Mouse (Mus musculus): ENCODE measurements around the gene Clca2. TPM values are rescaled to one million over a fixed set of nuclear protein-coding genes. Genes with fewer than 3 reads are reported as not detected.

Gene Clca2
- polyA plus RNA-seq, 1 experiment = not detected

DNA sequence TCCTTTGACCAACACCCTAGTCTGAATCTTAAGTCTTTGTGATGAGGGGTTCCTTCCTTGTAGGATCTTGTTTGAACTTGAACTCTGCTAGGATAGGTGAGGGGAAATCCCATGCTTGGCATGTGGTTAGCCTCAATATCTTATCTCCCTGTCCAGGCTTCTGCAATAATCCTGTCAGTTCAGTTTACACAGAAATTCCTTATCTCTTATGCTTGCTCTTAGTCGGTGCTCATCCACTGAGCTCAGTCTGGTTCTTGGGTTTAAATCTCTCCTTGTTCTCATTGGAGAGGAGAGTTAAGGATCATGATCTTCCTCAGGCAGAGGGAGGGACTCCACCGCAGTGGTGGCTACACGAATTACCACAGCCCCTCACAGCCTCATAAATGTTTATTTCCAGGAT, 49.4 kb downstream of the Clca2 start:
- Histone ChIP-seq H3K4me1 (ENCODE audit: control insufficient read depth, insufficient read depth, low read length) (no peaks in the 10 kb centered on the region), H3K27ac (ENCODE audit: insufficient read depth, low read depth, low read length) (no peak overlapping the region), H3K4me3 (ENCODE audit: insufficient read depth, low read depth, low read length) (no peak overlapping the region)
- WGBS = 80% methylated on average over 3 of the region's 3 CpGs
- no peak for TF ChIP-seq CTCF (IDR thresholded peaks at IDR 0.05; ENCODE audit: insufficient read depth, low read depth, low read length)
- no peak for TF ChIP-seq POLR2A (IDR thresholded peaks at IDR 0.05; ENCODE audit: insufficient read depth, low read depth, low read length)

DNA sequence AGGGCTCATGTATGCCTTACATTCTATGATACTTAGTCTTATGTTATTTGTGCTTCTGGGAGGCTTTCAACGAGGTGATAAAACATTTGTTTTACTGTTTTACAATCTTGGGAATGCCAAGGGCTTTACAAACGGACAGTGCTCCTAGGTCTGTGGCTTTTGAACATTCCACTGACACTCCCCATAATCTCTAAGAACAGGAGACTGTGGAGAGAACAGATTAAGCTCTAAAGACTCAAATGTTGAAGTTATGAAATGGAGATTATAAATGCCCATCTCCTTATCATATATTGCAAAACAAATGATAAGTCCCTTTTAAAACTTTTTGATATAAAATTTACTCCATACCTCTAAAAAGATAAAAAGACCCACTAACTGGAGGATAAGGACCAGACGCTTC, 60.4 kb downstream of the Clca2 start:
- Histone ChIP-seq H3K27ac (ENCODE audit: insufficient read depth, low read depth, low read length) (no peak overlapping the region), H3K4me3 (ENCODE audit: insufficient read depth, low read depth, low read length) (no peak overlapping the region), H3K4me1 (ENCODE audit: control insufficient read depth, insufficient read depth, low read length) (no peaks in the 10 kb centered on the region)
- WGBS = 73% methylated on average over 3 of the region's 3 CpGs
- TF ChIP-seq POLR2A (IDR thresholded peaks at IDR 0.05; ENCODE audit: insufficient read depth, low read depth, low read length) = no peak
- TF ChIP-seq CTCF (IDR thresholded peaks at IDR 0.05; ENCODE audit: insufficient read depth, low read depth, low read length) = no peak

DNA sequence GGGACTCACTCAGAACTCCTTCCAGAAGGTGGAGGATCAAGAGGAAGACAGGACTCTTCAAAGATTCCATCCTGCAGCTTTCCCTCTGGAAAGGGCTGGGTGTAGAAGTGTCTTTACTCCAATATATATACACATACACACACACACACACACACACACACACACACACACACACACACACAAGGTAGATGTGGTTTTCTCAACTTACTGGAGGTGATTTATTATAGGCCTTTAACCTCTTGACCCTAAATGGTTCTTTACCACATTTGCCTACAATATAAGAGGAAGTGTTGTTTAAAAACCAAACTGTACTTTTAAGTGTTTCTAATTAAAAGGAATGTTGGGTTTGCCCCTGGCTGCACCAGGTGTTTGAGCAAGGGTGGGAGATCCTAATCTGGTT, 66.6 kb downstream of the Clca2 start, which contains the start of gene Clca1:
TSS of gene Clca1 (minus strand) at position 101 of the 400 bp plus-strand sequence.
- Histone ChIP-seq H3K4me3 (ENCODE audit: insufficient read depth, low read depth, low read length) (no peak within 1 kb of the TSS), H3K4me1 (ENCODE audit: control insufficient read depth, insufficient read depth, low read length) (no peaks in the 10 kb centered on the region), H3K27ac (ENCODE audit: insufficient read depth, low read depth, low read length) (no peak within 1 kb of the TSS)
- TF ChIP-seq CTCF (IDR thresholded peaks at IDR 0.05; ENCODE audit: insufficient read depth, low read depth, low read length) = no peak
- TF ChIP-seq POLR2A (IDR thresholded peaks at IDR 0.05; ENCODE audit: insufficient read depth, low read depth, low read length) = no peak

DNA sequence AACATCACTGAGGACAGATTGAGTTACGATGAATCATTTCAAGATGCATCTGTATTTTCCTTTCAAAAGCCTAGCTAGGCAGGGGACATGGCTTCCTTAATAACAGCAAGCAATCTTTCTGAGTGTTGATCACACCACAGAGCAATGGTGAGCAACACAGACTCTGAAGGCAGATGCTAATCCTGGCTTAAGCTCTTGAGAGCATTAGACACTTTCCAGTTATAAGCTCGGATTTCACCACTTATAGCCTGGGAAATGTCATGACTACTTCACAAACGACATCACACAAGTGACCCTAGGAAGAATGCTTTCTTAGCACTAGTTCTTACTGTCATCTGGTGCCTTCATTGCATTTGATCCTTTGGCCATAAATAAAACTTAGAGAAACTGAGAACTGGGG, 71.2 kb downstream of the Clca2 start:
- TF ChIP-seq POLR2A (IDR thresholded peaks at IDR 0.05; ENCODE audit: insufficient read depth, low read depth, low read length) = no peak
- no peak for TF ChIP-seq CTCF (IDR thresholded peaks at IDR 0.05; ENCODE audit: insufficient read depth, low read depth, low read length)
- Histone ChIP-seq H3K4me3 (ENCODE audit: insufficient read depth, low read depth, low read length) (no peak overlapping the region), H3K27ac (ENCODE audit: insufficient read depth, low read depth, low read length) (no peak overlapping the region), H3K4me1 (ENCODE audit: control insufficient read depth, insufficient read depth, low read length) (no peaks in the 10 kb centered on the region)
- 82% methylated on average over 3 of the region's 3 CpGs for WGBS

GRCm38 (mm10) chr3:145026750-145027149, 72.5 kb downstream of the Clca2 start:
- TF ChIP-seq POLR2A (IDR thresholded peaks at IDR 0.05; ENCODE audit: insufficient read depth, low read depth, low read length) (no peak), CTCF (IDR thresholded peaks at IDR 0.05; ENCODE audit: insufficient read depth, low read depth, low read length) (no peak)
- 27% methylated on average over 3 of the region's 3 CpGs for WGBS
- Histone ChIP-seq H3K4me3 (ENCODE audit: insufficient read depth, low read depth, low read length) (no peak overlapping the region), H3K27ac (ENCODE audit: insufficient read depth, low read depth, low read length) (no peak overlapping the region), H3K4me1 (ENCODE audit: control insufficient read depth, insufficient read depth, low read length) (no peaks in the 10 kb centered on the region)

Other genes starting within 250 kb of the Clca2 start
- gene Clca4b, start 166.9 kb downstream of the Clca2 start, polyA plus RNA-seq (2012; ENCODE audit: insufficient read depth, insufficient read length, low replicate concordance, missing spikeins) = not detected in 2 replicates
- gene Clca4a, start 124.4 kb downstream of the Clca2 start, polyA plus RNA-seq (2012; ENCODE audit: insufficient read depth, insufficient read length, low replicate concordance, missing spikeins) = not detected in 2 replicates
- not detected in 2 replicates for gene Clca1, start 66.7 kb downstream of the Clca2 start, polyA plus RNA-seq (2012; ENCODE audit: insufficient read depth, insufficient read length, low replicate concordance, missing spikeins)
- not detected in 2 replicates for gene Odf2l, start 19.1 kb upstream of the Clca2 start, polyA plus RNA-seq (2012; ENCODE audit: insufficient read depth, insufficient read length, low replicate concordance, missing spikeins)
- gene Col24a1, start 193.0 kb upstream of the Clca2 start, polyA plus RNA-seq (2012; ENCODE audit: insufficient read depth, insufficient read length, low replicate concordance, missing spikeins) = not detected in 2 replicates